Mouse (Mus musculus): ENCODE data around the gene Lrp2.

Gene Lrp2

GRCm38 (mm10) chr2:69585886-69586398, at the start of gene Lrp2:
Gene Lrp2, minus strand, starts transcription at chr2:69586065.
- DNase-seq (ENCODE audit: low spot score in 2 of 2), result peak in 1 of 2 experiments; percentile 16

GRCm38 (mm10) chr2:69635064-69635701, 49.3 kb upstream of the Lrp2 start:
- DNase-seq (ENCODE audit: low spot score in 2 of 2), result peak in 1 of 2 experiments; percentile 24

GRCm38 (mm10) chr2:69631449-69631848, 45.6 kb upstream of the Lrp2 start:
- DNase-seq (ENCODE audit: low spot score in 2 of 2), result no peak

- no peak for DNase-seq (ENCODE audit: low spot score in 2 of 2)
These were observed 44.9 kb upstream of the Lrp2 start for GRCm38 (mm10) chr2:69630792-69631191.

- no peak for DNase-seq (ENCODE audit: low spot score in 2 of 2)
These were observed 44.0 kb upstream of the Lrp2 start for GRCm38 (mm10) chr2:69629914-69630313.

- DNase-seq (ENCODE audit: low spot score in 2 of 2), result no peak
These were observed 43.4 kb upstream of the Lrp2 start for GRCm38 (mm10) chr2:69629215-69629614.

GRCm38 (mm10) chr2:69619286-69619685, 33.4 kb upstream of the Lrp2 start:
- DNase-seq (ENCODE audit: low spot score in 2 of 2), result no peak

- no peak for DNase-seq (ENCODE audit: low spot score in 2 of 2)
These were observed 32.5 kb upstream of the Lrp2 start for GRCm38 (mm10) chr2:69618336-69618735.

GRCm38 (mm10) chr2:69613237-69613636, 27.4 kb upstream of the Lrp2 start:
- DNase-seq (ENCODE audit: low spot score in 2 of 2), result no peak

- DNase-seq (ENCODE audit: low spot score in 2 of 2), result no peak
These were observed 26.9 kb upstream of the Lrp2 start for GRCm38 (mm10) chr2:69612716-69613115.

- DNase-seq (ENCODE audit: low spot score in 2 of 2), result no peak
These were observed 26.4 kb upstream of the Lrp2 start for GRCm38 (mm10) chr2:69612237-69612636.

GRCm38 (mm10) chr2:69606621-69607020, 20.8 kb upstream of the Lrp2 start:
- no peak for DNase-seq (ENCODE audit: low spot score in 2 of 2)

- no peak for DNase-seq (ENCODE audit: low spot score in 2 of 2)
These were observed 18.0 kb upstream of the Lrp2 start for GRCm38 (mm10) chr2:69603726-69604393.

GRCm38 (mm10) chr2:69593168-69593567, 7.3 kb upstream of the Lrp2 start:
- DNase-seq (ENCODE audit: low spot score in 2 of 2), result no peak

GRCm38 (mm10) chr2:69592536-69592935, 6.7 kb upstream of the Lrp2 start:
- DNase-seq (ENCODE audit: low spot score in 2 of 2), result no peak

- no peak for DNase-seq (ENCODE audit: low spot score in 2 of 2)
These were observed 6.2 kb upstream of the Lrp2 start for GRCm38 (mm10) chr2:69591966-69592505.

- DNase-seq (ENCODE audit: low spot score in 2 of 2), result no peak
These were observed 4.7 kb upstream of the Lrp2 start for GRCm38 (mm10) chr2:69590548-69590947.

- DNase-seq (ENCODE audit: low spot score in 2 of 2), result no peak
These were observed 2.0 kb upstream of the Lrp2 start for GRCm38 (mm10) chr2:69587896-69588295.

- DNase-seq (ENCODE audit: low spot score in 2 of 2), result no peak
These were observed 1.2 kb upstream of the Lrp2 start for GRCm38 (mm10) chr2:69586821-69587728.

GRCm38 (mm10) chr2:69585191-69585885, 527 bp downstream of the Lrp2 start:
- DNase-seq (ENCODE audit: low spot score in 2 of 2), result no peak
